Mouse (Mus musculus) bone marrow macrophage, adult 2 months (primary cell): ENCODE measurements around the gene Vmn2r101.

ENCODE experiments used
- CTCF ChIP-seq: IDR thresholded peaks from 2 replicates; pipeline ENCODE4 v1.5.1; 2012; ENCODE audit warnings: low read depth, mild to moderate bottlenecking, low read length, moderate library complexity
- POLR2A ChIP-seq: IDR thresholded peaks from 2 replicates; pipeline ENCODE4 v1.6.1; 2012; ENCODE audit warnings: mild to moderate bottlenecking, low read depth, low read length, borderline replicate concordance

GRCm38 (mm10) chr17:19660028-19660427, 83.0 kb downstream of the Vmn2r101 start, which contains the start of gene Vmn2r102:
- no peak for TF ChIP-seq CTCF
- TF ChIP-seq POLR2A = no peak
